Mouse (Mus musculus) heart, adult 2 months (tissue): Measurements from ENCODE around the gene Gata3.

ENCODE experiments used
- CTCF ChIP-seq: fragments of 200-600 bp; IDR thresholded peaks from 2 replicates; pipeline ENCODE4 v1.8.1; 2022; ENCODE audit warnings: antibody characterized with exemption, mild to moderate bottlenecking, moderate library complexity
- EP300 ChIP-seq: fragments of 200-500 bp; IDR thresholded peaks from 2 replicates; pipeline ENCODE4 v1.6.1; 2011; ENCODE audit warnings: low read depth, low read length, control low read depth; ENCODE audit not compliant: insufficient read depth
- POLR2A ChIP-seq: fragments of 200-500 bp; IDR thresholded peaks from 2 replicates; pipeline ENCODE4 v1.6.1; 2011; ENCODE audit warnings: mild to moderate bottlenecking, low read depth, low read length, control low read depth; ENCODE audit not compliant: insufficient read depth

GRCm38 (mm10) chr2:9888913-9889650 is 752 bp downstream of the Gata3 start, which contains the start of gene 9230102O04Rik:
- TF ChIP-seq EP300 (no peak), CTCF (peak; percentile 59), POLR2A (no peak)
